Mouse (Mus musculus) heart, embryonic 14.5 days (tissue): ENCODE results near the gene Alg1. TPM values are rescaled to one million over a fixed set of nuclear protein-coding genes. Genes with fewer than 3 reads are reported as not detected.
"Not testable (repeated sequence)": the region's sequence is repeated elsewhere in the genome, so short reads cannot be mapped to it uniquely, and the experiment has no call there.

Source experiments
- ATAC-seq: fragments of 200-750 bp; cut with Nextera tagmentation; 2 replicates; pipeline ENCODE4 v1.8.0; 2017; ENCODE audit warnings: low read depth, moderate TSS enrichment; ENCODE audit not compliant: insufficient number of reproducible peaks, insufficient read depth, low FRiP score
- H3K27ac ChIP-seq, 2 experiments: fragments of 200-500 bp in 1 of 2; fragments of 300-500 bp in 1 of 2; sonication (generic) in 1 of 2; replicated peaks in 1 of 2; 2 replicates each; pipeline ENCODE4 v1.5.1; 2012 to 2014; ENCODE audit warnings: low read depth in 2 of 2, low read length in 2 of 2, control low read depth in 1 of 2, mild to moderate bottlenecking in 1 of 2, mixed read lengths in 1 of 2; ENCODE audit not compliant: control insufficient read depth in 1 of 2, insufficient read depth in 1 of 2
- H3K27me3 ChIP-seq: fragments of 300-500 bp; sonication (generic); 2 replicates; pipeline ENCODE4 v1.6.1; 2014; ENCODE audit warnings: mild to moderate bottlenecking, low read length, control low read depth; ENCODE audit not compliant: control insufficient read depth, insufficient read depth
- H3K36me3 ChIP-seq: fragments of 300-500 bp; sonication (generic); 2 replicates; pipeline ENCODE4 v1.6.1; 2014; ENCODE audit warnings: mild to moderate bottlenecking, control low read depth, low read length, mixed read lengths; ENCODE audit not compliant: control insufficient read depth, insufficient read depth
- H3K4me1 ChIP-seq, 2 experiments: fragments of 200-500 bp in 1 of 2; fragments of 300-500 bp in 1 of 2; sonication (generic) in 1 of 2; 2 replicates each; pipeline ENCODE4 v1.6.1; 2012 to 2014; ENCODE audit warnings: low read length in 2 of 2, control low read depth in 1 of 2, mixed read lengths in 1 of 2; ENCODE audit not compliant: control insufficient read depth in 2 of 2, insufficient read depth in 2 of 2
- H3K4me2 ChIP-seq: fragments of 300-500 bp; sonication (generic); 2 replicates; pipeline ENCODE4 v1.6.1; 2014; ENCODE audit warnings: mild to moderate bottlenecking, low read length
- H3K4me3 ChIP-seq, 2 experiments: fragments of 200-500 bp in 1 of 2; fragments of 300-500 bp in 1 of 2; sonication (generic) in 1 of 2; 2 replicates each; pipeline ENCODE4 v1.5.1; 2012 to 2014; ENCODE audit warnings: low read length in 2 of 2, mild to moderate bottlenecking in 2 of 2, control low read depth in 1 of 2, low read depth in 1 of 2, moderate library complexity in 1 of 2; ENCODE audit not compliant: control insufficient read depth in 1 of 2, insufficient read depth in 1 of 2
- H3K9ac ChIP-seq: fragments of 300-500 bp; sonication (generic); 2 replicates; pipeline ENCODE4 v1.6.1; 2014; ENCODE audit warnings: mild to moderate bottlenecking, low read length
- H3K9me3 ChIP-seq: fragments of 300-500 bp; sonication (generic); 2 replicates; pipeline ENCODE4 v1.6.1; 2016; ENCODE audit warnings: low read length, control low read depth; ENCODE audit not compliant: control insufficient read depth
- WGBS: fragments of 180-500 bp; shearing (Covaris S2); extraction: QIAGEN DNeasy Blood & Tissue Kit; methylation state at CpG from one replicate; pipeline ENCODE4 v1.1.7; 2014; 5-methylcytosine and 5-hydroxymethylcytosine counted together
- polyA plus RNA-seq: library from polyadenylated mRNA; unstranded; fragments of >200 nt; fragmentation: Nextera tagmentation; extraction: Ambion mirVana; gene quantifications from 2 replicates; pipeline ENCODE4 v1.2.1, GENCODE M21; 2014

Gene Alg1
- polyA plus RNA-seq, 1 experiment from 2014 or later = 29.5 TPM

- WGBS = 47% methylated on average over 6 of the region's 6 CpGs
These were observed 16.7 kb upstream of the Alg1 start for GRCm38 (mm10) chr16:5216686-5217085.

GRCm38 (mm10) chr16:5217341-5218133 lies 15.9 kb upstream of the Alg1 start:
- Histone ChIP-seq H3K27ac (no peak overlapping the region), H3K4me3 (no peak overlapping the region), H3K4me1 (peaks cover 0 to 4% of the 10 kb centered on the region in 2 experiments; a peak in 2 of 4 replicates), H3K9me3 (no peaks in the 10 kb centered on the region), H3K36me3 (no peaks in the 10 kb centered on the region), H3K4me2 (no peak overlapping the region), H3K27me3 (no peaks in the 10 kb centered on the region), H3K9ac (no peak overlapping the region)
- ATAC-seq = no peak
- 73% methylated on average over 5 of the region's 5 CpGs for WGBS

More at GRCm38 (mm10) chr16:5216686-5217085, 16.7 kb upstream of the Alg1 start:
- Histone ChIP-seq H3K4me3 (no peak overlapping the region), H3K36me3 (no peaks in the 10 kb centered on the region), H3K4me1 (peaks cover 0 to 4% of the 10 kb centered on the region in 2 experiments; a peak in 2 of 4 replicates), H3K27ac (no peak overlapping the region), H3K27me3 (no peaks in the 10 kb centered on the region), H3K9ac (no peak overlapping the region), H3K9me3 (no peaks in the 10 kb centered on the region), H3K4me2 (no peak overlapping the region)
- ATAC-seq = no peak

- 45% methylated on average over 4 of the region's 4 CpGs for WGBS
- peaks cover 0 to 4% of the 10 kb centered on the region in 2 experiments; a peak in 2 of 4 replicates for H3K4me1 ChIP-seq
- H3K36me3 ChIP-seq = no peaks in the 10 kb centered on the region
- H3K27me3 ChIP-seq = no peaks in the 10 kb centered on the region
- H3K9me3 ChIP-seq = no peaks in the 10 kb centered on the region
- no peak overlapping the region for H3K4me3 ChIP-seq
- no peak overlapping the region for H3K9ac ChIP-seq
- peak; percentile 6; the same call in 1 of the 2 replicates for ATAC-seq
- H3K4me2 ChIP-seq = no peak overlapping the region
- no peak overlapping the region for H3K27ac ChIP-seq
These were observed 12.0 kb upstream of the Alg1 start for GRCm38 (mm10) chr16:5221403-5221802.

- Histone ChIP-seq H3K9me3 (no peaks in the 10 kb centered on the region), H3K36me3 (no peaks in the 10 kb centered on the region), H3K27me3 (no peaks in the 10 kb centered on the region), H3K9ac (no peak within 1 kb of the TSS), H3K4me1 (peaks cover 0 to 1% of the 10 kb centered on the region in 2 experiments; a peak in 2 of 4 replicates), H3K4me2 (no peak within 1 kb of the TSS), H3K4me3 (no peak within 1 kb of the TSS), H3K27ac (no peak within 1 kb of the TSS)
- no peak for ATAC-seq
- WGBS = 71% methylated on average over 6 of the region's 6 CpGs
These were observed 11.3 kb upstream of the Alg1 start, which contains the start of gene AU021092 for GRCm38 (mm10) chr16:5222140-5222539. AU021092 (minus strand) TSS chr16:5222299.

GRCm38 (mm10) chr16:5226534-5226933 lies 6.9 kb upstream of the Alg1 start:
- H3K9me3 ChIP-seq, H3K27me3 ChIP-seq, ATAC-seq, H3K27ac ChIP-seq, H3K4me2 ChIP-seq, H3K36me3 ChIP-seq, H3K4me3 ChIP-seq, H3K4me1 ChIP-seq, H3K9ac ChIP-seq: not testable (repeated sequence)
- WGBS = 0% methylated on average over 1 of the region's 1 CpGs

GRCm38 (mm10) chr16:5227501-5227900 lies 5.9 kb upstream of the Alg1 start:
- not testable (repeated sequence) for H3K27me3 ChIP-seq, H3K9ac ChIP-seq, H3K4me1 ChIP-seq, ATAC-seq, H3K4me3 ChIP-seq, H3K27ac ChIP-seq, H3K4me2 ChIP-seq, H3K9me3 ChIP-seq, H3K36me3 ChIP-seq
- 65% methylated on average over 19 of the region's 19 CpGs for WGBS

GRCm38 (mm10) chr16:5228103-5228502 lies 5.3 kb upstream of the Alg1 start:
- H3K4me1 ChIP-seq, H3K9me3 ChIP-seq, H3K36me3 ChIP-seq, ATAC-seq, H3K4me3 ChIP-seq, H3K27ac ChIP-seq, H3K9ac ChIP-seq, H3K27me3 ChIP-seq, H3K4me2 ChIP-seq: not testable (repeated sequence)
- 88% methylated on average over 3 of the region's 3 CpGs for WGBS
